Comparison of ENCODE assay signal across 28 mouse cellular contexts in genomic region chr12:10008473-10008872, GRCm38 (mm10).
DNase-seq lines count a peak whose midpoint lies in the region; ATAC-seq and TF ChIP-seq lines count a peak whose summit lies in the region.
"Had no signal": no experiment of that assay in that cellular context is flagged by ENCODE, and none has a peak within 500 bp of the region (broad histone marks: within the 10 kb centered on the region; RNA-seq: fewer than 3 reads in every experiment).

No protein-coding gene starts in this region.

- H3K9ac ChIP-seq in lung, embryonic 14.5 days: no peak overlapping the region
- H3K9ac ChIP-seq in MEL (ENCODE audit: control insufficient read depth, low read depth, low read length, poor library complexity, severe bottlenecking): no peak overlapping the region
- no peak overlapping the region for H3K9ac ChIP-seq in forebrain, postnatal 0 days
- H3K9ac ChIP-seq: embryonic facial prominence, embryonic 13.5 days; embryonic facial prominence, embryonic 15.5 days; forebrain, embryonic 12.5 days had no signal

- TF ChIP-seq CTCF in lung, embryonic 14.5 days (IDR thresholded peaks at IDR 0.05; ENCODE audit: low read depth): no peak
- TF ChIP-seq CTCF in lung, adult 2 months (IDR thresholded peaks at IDR 0.05; ENCODE audit: insufficient read depth, low read length): no peak
- no peak for TF ChIP-seq CTCF in MEL (IDR thresholded peaks at IDR 0.05 in 2 of 3, conservative IDR thresholded peaks at IDR 0.05 in 1 of 3; ENCODE audit: control insufficient read depth in 1 of 3, insufficient read depth in 1 of 3, low read depth in 2 of 3, low read length in 3 of 3, poor library complexity in 1 of 3, severe bottlenecking in 1 of 3)
- TF ChIP-seq CTCF in forebrain, postnatal 0 days (IDR thresholded peaks at IDR 0.05; ENCODE audit: low read depth): no peak

- TF ChIP-seq EP300 in MEL (IDR thresholded peaks at IDR 0.05; ENCODE audit: low read depth in 1 of 2, low read length in 2 of 2): no peak

- peak; percentile 43 for DNase-seq in lung, embryonic 14.5 days
- DNase-seq in lung, adult 2 months: no peak
- DNase-seq in MEL (ENCODE audit: low read depth, low spot score): peak; percentile 1
- no peak for DNase-seq in heart, adult 9 months (ENCODE audit: low spot score in 2 of 2)
- DNase-seq in forebrain, postnatal 0 days: no peak
- DNase-seq in frontal cortex, postnatal 36 days (ENCODE audit: low spot score in 2 of 2): no peak
- DNase-seq: adrenal gland, adult 2 months; adrenal gland, postnatal 10 days; adrenal gland, postnatal 25 days; B cell, adult 2 months; cerebellum, adult 11 months; cerebellum, adult 18-20 months; cerebellum, adult 8-10 months; cerebellum, adult 9-11 months; cerebellum, postnatal 14 days; cerebellum, postnatal 36 days had no signal

- no peaks in the 10 kb centered on the region for H3K9me3 ChIP-seq in lung, embryonic 14.5 days (ENCODE audit: low read depth, low read length)
- no peaks in the 10 kb centered on the region for H3K9me3 ChIP-seq in MEL (replicated peaks; ENCODE audit: insufficient read depth, low read length)
- no peaks in the 10 kb centered on the region for H3K9me3 ChIP-seq in forebrain, postnatal 0 days (ENCODE audit: low read length)
- H3K9me3 ChIP-seq: embryonic facial prominence, embryonic 13.5 days; embryonic facial prominence, embryonic 15.5 days; forebrain, embryonic 10.5 days; forebrain, embryonic 12.5 days; G1E had no signal

- no peak overlapping the region for H3K4me2 ChIP-seq in lung, embryonic 14.5 days
- no peak overlapping the region for H3K4me2 ChIP-seq in forebrain, postnatal 0 days (ENCODE audit: low read depth)
- H3K4me2 ChIP-seq: embryonic facial prominence, embryonic 13.5 days; embryonic facial prominence, embryonic 15.5 days; forebrain, embryonic 12.5 days had no signal

- TF ChIP-seq POLR2A in lung, adult 2 months (IDR thresholded peaks at IDR 0.05; ENCODE audit: borderline replicate concordance, extremely low read depth, low read depth, low read length): no peak
- no peak for TF ChIP-seq POLR2A in MEL (IDR thresholded peaks at IDR 0.05; ENCODE audit: control insufficient read depth in 1 of 2, insufficient read depth in 1 of 2, low read depth in 1 of 2, low read length in 2 of 2, poor library complexity in 1 of 2)

- 38% methylated on average over 3 of the region's 3 CpGs for WGBS in lung, embryonic 14.5 days
- 42% methylated on average over 3 of the region's 3 CpGs for WGBS in lung, adult 2 months
- WGBS in forebrain, postnatal 0 days: 66% methylated on average over 3 of the region's 3 CpGs

- no peak for ATAC-seq in lung, embryonic 14.5 days (ENCODE audit: insufficient read depth)
- peak; percentile 62 for ATAC-seq in granulocyte monocyte progenitor cell, adult 5-6 weeks (replicated peaks; ENCODE audit: poor library complexity, severe bottlenecking)
- peak; percentile 69 for ATAC-seq in megakaryocyte progenitor cell, adult 5-6 weeks (replicated peaks; ENCODE audit: poor library complexity)
- ATAC-seq in forebrain, postnatal 0 days: no peak
- ATAC-seq: CD4-positive, CD25-positive, alpha-beta regulatory T cell, adult 4 months; forebrain, embryonic 14.5 days; forebrain, embryonic 16.5 days had no signal

- no peaks in the 10 kb centered on the region for H3K27me3 ChIP-seq in lung, embryonic 14.5 days (ENCODE audit: insufficient read depth, low read length)
- no peaks in the 10 kb centered on the region for H3K27me3 ChIP-seq in MEL (ENCODE audit: control insufficient read depth in 1 of 2, insufficient read depth in 2 of 2, low read length in 2 of 2)
- H3K27me3 ChIP-seq in forebrain, postnatal 0 days (ENCODE audit: insufficient read depth, low read length): no peaks in the 10 kb centered on the region
- H3K27me3 ChIP-seq: CH12.LX; embryonic facial prominence, embryonic 13.5 days; embryonic facial prominence, embryonic 15.5 days; forebrain, embryonic 12.5 days had no signal

- H3K36me3 ChIP-seq in lung, embryonic 14.5 days (ENCODE audit: insufficient read depth): no peaks in the 10 kb centered on the region
- H3K36me3 ChIP-seq in MEL (ENCODE audit: control insufficient read depth in 1 of 2, insufficient read depth in 2 of 2, low read length in 2 of 2): no peaks in the 10 kb centered on the region
- H3K36me3 ChIP-seq in forebrain, postnatal 0 days (ENCODE audit: insufficient read depth): no peaks in the 10 kb centered on the region
- H3K36me3 ChIP-seq: embryonic facial prominence, embryonic 13.5 days; embryonic facial prominence, embryonic 15.5 days; forebrain, embryonic 10.5 days; forebrain, embryonic 12.5 days; G1E had no signal

- H3K4me3 ChIP-seq in lung, embryonic 14.5 days (ENCODE audit: low read depth, low read length): no peak overlapping the region
- no peak overlapping the region for H3K4me3 ChIP-seq in lung, adult 2 months (replicated peaks; ENCODE audit: extremely low read depth, low read depth, low read length)
- H3K4me3 ChIP-seq in MEL (ENCODE audit: control insufficient read depth in 1 of 2, insufficient read depth in 1 of 2, low read depth in 2 of 2, low read length in 2 of 2): no peak overlapping the region
- no peak overlapping the region for H3K4me3 ChIP-seq in forebrain, postnatal 0 days (ENCODE audit: low read depth, low read length)
- H3K4me3 ChIP-seq: embryonic facial prominence, embryonic 13.5 days; embryonic facial prominence, embryonic 15.5 days; erythroblast, embryonic 14.5 days; forebrain, embryonic 10.5 days; forebrain, embryonic 12.5 days had no signal

- TF ChIP-seq RAD21 in MEL (IDR thresholded peaks at IDR 0.05; ENCODE audit: low read depth, low read length): no peak

- H3K4me1 ChIP-seq in lung, embryonic 14.5 days (ENCODE audit: insufficient read depth): no peaks in the 10 kb centered on the region
- H3K4me1 ChIP-seq in lung, adult 2 months (ENCODE audit: control insufficient read depth, insufficient read depth, low read length): no peaks in the 10 kb centered on the region
- no peaks in the 10 kb centered on the region for H3K4me1 ChIP-seq in MEL (ENCODE audit: control insufficient read depth in 1 of 2, insufficient read depth in 2 of 2, low read length in 2 of 2)
- H3K4me1 ChIP-seq in forebrain, postnatal 0 days (ENCODE audit: insufficient read depth): no peaks in the 10 kb centered on the region
- H3K4me1 ChIP-seq: embryonic facial prominence, embryonic 13.5 days; embryonic facial prominence, embryonic 15.5 days; forebrain, embryonic 10.5 days; forebrain, embryonic 12.5 days had no signal

- no peaks in the 10 kb centered on the region for H3K79me2 ChIP-seq in MEL (ENCODE audit: control insufficient read depth, insufficient read depth, low read length, poor library complexity)

- no peak overlapping the region for H3K27ac ChIP-seq in lung, embryonic 14.5 days (ENCODE audit: low read depth)
- no peak overlapping the region for H3K27ac ChIP-seq in MEL (ENCODE audit: control insufficient read depth, low read depth, low read length)
- H3K27ac ChIP-seq in forebrain, postnatal 0 days (ENCODE audit: low read depth, low read length): no peak overlapping the region
- H3K27ac ChIP-seq: embryonic facial prominence, embryonic 13.5 days; embryonic facial prominence, embryonic 15.5 days; forebrain, embryonic 10.5 days; forebrain, embryonic 12.5 days had no signal

TF ChIP-seq in MEL, 35 proteins besides CTCF, POLR2A, EP300 and RAD21:
- no peak for TF ChIP-seq MXI1 (IDR thresholded peaks at IDR 0.05; ENCODE audit: low read depth, low read length)
TF ChIP-seq in MEL: peak in this region for 0.

Comparison
In these comparisons a context has a peak if more than half of its experiments do, and no peak if none do; other contexts are left out.
1. DNase-seq: peak in lung, embryonic 14.5 days (single experiment) and MEL (single experiment); none in lung, adult 2 months (single experiment), heart, adult 9 months (0 of 2), forebrain, postnatal 0 days (single experiment) and frontal cortex, postnatal 36 days (0 of 2).
2. ATAC-seq: peak in granulocyte monocyte progenitor cell, adult 5-6 weeks (single experiment) and megakaryocyte progenitor cell, adult 5-6 weeks (single experiment); none in lung, embryonic 14.5 days (single experiment) and forebrain, postnatal 0 days (single experiment).